Mouse (Mus musculus) cortical plate, adult 2 months (tissue): ENCODE data around the gene Tmem230.

Source experiments
- CTCF ChIP-seq: fragments of 200-500 bp; IDR thresholded peaks from 2 replicates; pipeline ENCODE4 v1.5.1; 2011; ENCODE audit warnings: mild to moderate bottlenecking, control low read depth, low read length; ENCODE audit not compliant: insufficient read depth; ENCODE audit errors: extremely low read depth
- POLR2A ChIP-seq: fragments of 200-500 bp; IDR thresholded peaks from 2 replicates; pipeline ENCODE4 v1.6.1; 2011; ENCODE audit warnings: mild to moderate bottlenecking, low read length, control low read depth; ENCODE audit not compliant: insufficient read depth; ENCODE audit errors: extremely low read depth

- TF ChIP-seq CTCF (no peak), POLR2A (no peak)
Measured at GRCm38 (mm10) chr2:132232413-132232945, 15.1 kb downstream of the Tmem230 start.
